Mouse (Mus musculus): ENCODE results near the gene Rnf43. TPM values are rescaled to one million over a fixed set of nuclear protein-coding genes. Genes with fewer than 3 reads are reported as not detected.

Rnf43 gene
- total RNA-seq, 2 experiments from 2014 or later = 0.83 to 2.1 TPM

- ATAC-seq (replicated peaks; ENCODE audit: low FRiP score, poor library complexity, severe bottlenecking) = peak; percentile 67
Observed at GRCm38 (mm10) chr11:87756251-87756820, 93.8 kb downstream of the Rnf43 start.

GRCm38 (mm10) chr11:87757001-87757954, 94.8 kb downstream of the Rnf43 start:
- ATAC-seq (replicated peaks; ENCODE audit: low FRiP score, poor library complexity, severe bottlenecking) = 0 out of 2 replicates have a peak, but pooled peaks have one; percentile 13

- ATAC-seq (replicated peaks; ENCODE audit: low FRiP score, poor library complexity, severe bottlenecking) = no peak
Observed at GRCm38 (mm10) chr11:87758161-87758911, 95.8 kb downstream of the Rnf43 start.

GRCm38 (mm10) chr11:87758957-87759608, 96.6 kb downstream of the Rnf43 start:
- ATAC-seq (replicated peaks; ENCODE audit: low FRiP score, poor library complexity, severe bottlenecking) = no peak

- no peak for ATAC-seq (replicated peaks; ENCODE audit: low FRiP score, poor library complexity, severe bottlenecking)
Observed at GRCm38 (mm10) chr11:87759609-87760005, 97.1 kb downstream of the Rnf43 start.

GRCm38 (mm10) chr11:87760301-87761081, 98.0 kb downstream of the Rnf43 start, which contains the start of gene Tspoap1:
Tspoap1 (plus strand) TSS chr11:87760541.
- no peak for ATAC-seq (replicated peaks; ENCODE audit: low FRiP score, poor library complexity, severe bottlenecking)

- no peak for ATAC-seq (replicated peaks; ENCODE audit: low FRiP score, poor library complexity, severe bottlenecking)
Observed at GRCm38 (mm10) chr11:87761181-87761721, 98.7 kb downstream of the Rnf43 start.

GRCm38 (mm10) chr11:87761806-87762701, 99.5 kb downstream of the Rnf43 start:
- ATAC-seq (replicated peaks; ENCODE audit: low FRiP score, poor library complexity, severe bottlenecking) = no peak

- no peak for ATAC-seq (replicated peaks; ENCODE audit: low FRiP score, poor library complexity, severe bottlenecking)
Observed at GRCm38 (mm10) chr11:87762702-87763385, 100.3 kb downstream of the Rnf43 start.

- no peak for ATAC-seq (replicated peaks; ENCODE audit: low FRiP score, poor library complexity, severe bottlenecking)
Observed at GRCm38 (mm10) chr11:87763511-87763987, 101.0 kb downstream of the Rnf43 start.

GRCm38 (mm10) chr11:87763988-87764876, 101.7 kb downstream of the Rnf43 start:
- no peak for ATAC-seq (replicated peaks; ENCODE audit: low FRiP score, poor library complexity, severe bottlenecking)

- ATAC-seq (replicated peaks; ENCODE audit: low FRiP score, poor library complexity, severe bottlenecking) = no peak
Observed at GRCm38 (mm10) chr11:87768745-87769144, 106.2 kb downstream of the Rnf43 start.

GRCm38 (mm10) chr11:87770989-87771388, 108.5 kb downstream of the Rnf43 start:
- peak; percentile 77 for ATAC-seq (replicated peaks; ENCODE audit: low FRiP score, poor library complexity, severe bottlenecking)

- ATAC-seq (replicated peaks; ENCODE audit: low FRiP score, poor library complexity, severe bottlenecking) = no peak
Observed at GRCm38 (mm10) chr11:87772354-87772753, 109.8 kb downstream of the Rnf43 start.

- no peak; the same call in 1 of the 2 replicates for ATAC-seq (replicated peaks; ENCODE audit: low FRiP score, poor library complexity, severe bottlenecking)
Observed at GRCm38 (mm10) chr11:87778100-87778765, 115.7 kb downstream of the Rnf43 start.

GRCm38 (mm10) chr11:87778915-87779314, 116.4 kb downstream of the Rnf43 start:
- no peak for ATAC-seq (replicated peaks; ENCODE audit: low FRiP score, poor library complexity, severe bottlenecking)

Data from erythroid progenitor cell, adult 5-6 weeks (primary cell).